Mouse (Mus musculus) kidney, postnatal 14 days (tissue): ENCODE data around the gene Atp6v0e2.

Experiments used
- DNase-seq: peaks from one replicate; pipeline ENCODE4 v3.0.0; 2022; ENCODE audit warnings: mixed read lengths

The Atp6v0e2 gene

GRCm38 (mm10) chr6:48578736-48579135 lies 41.3 kb downstream of the Atp6v0e2 start:
- no peak for DNase-seq

- no peak for DNase-seq
These were observed 41.8 kb downstream of the Atp6v0e2 start for GRCm38 (mm10) chr6:48579215-48579648.

GRCm38 (mm10) chr6:48581257-48581656 lies 43.8 kb downstream of the Atp6v0e2 start:
- no peak for DNase-seq

DNA sequence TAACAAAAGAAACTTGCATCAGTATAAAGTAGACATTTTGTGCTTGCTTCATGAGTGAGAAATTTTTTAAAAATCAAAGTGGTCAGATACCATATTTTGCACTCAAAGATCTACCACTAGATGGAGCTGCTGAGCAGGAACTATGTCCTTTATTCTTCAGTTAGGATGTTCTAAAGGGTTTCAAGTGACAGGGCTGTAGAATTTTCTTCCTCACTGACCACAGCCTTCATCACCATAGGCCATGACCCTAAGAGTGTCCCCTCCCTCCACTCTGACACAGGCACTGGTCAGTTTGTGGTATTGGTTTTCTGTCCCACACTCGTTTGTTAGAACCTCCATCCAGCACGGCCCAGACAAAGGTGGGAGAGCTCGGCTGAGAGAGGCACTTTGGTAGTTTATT lies 44.6 kb downstream of the Atp6v0e2 start:
- peak; percentile 59 for DNase-seq

- DNase-seq = no peak
These were observed 51.9 kb downstream of the Atp6v0e2 start, which contains the start of gene Gm45021 for GRCm38 (mm10) chr6:48589194-48589750. Gm45021 (plus strand) TSS chr6:48589610.
